Mouse (Mus musculus): ENCODE data around the gene Gm10719. TPM values are rescaled to one million over a fixed set of nuclear protein-coding genes. Genes with fewer than 3 reads are reported as not detected.

The Gm10719 gene
- 1.9 to 4.8 TPM (median 2.8 TPM) in 4 replicates for total RNA-seq (2023)

DNA sequence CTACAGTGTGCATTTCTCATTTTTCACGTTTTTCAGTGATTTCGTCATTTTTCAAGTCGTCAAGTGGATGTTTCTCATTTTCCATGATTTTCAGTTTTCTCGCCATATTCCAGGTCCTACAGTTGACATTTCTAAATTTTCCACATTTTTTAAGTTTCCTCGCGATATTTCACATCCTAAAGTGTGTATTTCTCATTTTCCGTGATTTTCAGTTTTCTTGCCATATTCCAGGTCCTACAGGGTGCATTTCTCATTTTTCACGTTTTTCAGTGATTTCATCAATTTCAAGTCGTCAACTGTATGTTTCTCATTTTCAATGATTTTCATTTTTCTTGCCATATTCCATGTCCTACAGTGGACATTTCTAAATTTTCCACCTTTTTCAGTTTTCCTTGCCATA lies at the start of gene Gm10719:
TSS of gene Gm10719 (plus strand) at position 301 of the 400 bp plus-strand sequence.

DNA sequence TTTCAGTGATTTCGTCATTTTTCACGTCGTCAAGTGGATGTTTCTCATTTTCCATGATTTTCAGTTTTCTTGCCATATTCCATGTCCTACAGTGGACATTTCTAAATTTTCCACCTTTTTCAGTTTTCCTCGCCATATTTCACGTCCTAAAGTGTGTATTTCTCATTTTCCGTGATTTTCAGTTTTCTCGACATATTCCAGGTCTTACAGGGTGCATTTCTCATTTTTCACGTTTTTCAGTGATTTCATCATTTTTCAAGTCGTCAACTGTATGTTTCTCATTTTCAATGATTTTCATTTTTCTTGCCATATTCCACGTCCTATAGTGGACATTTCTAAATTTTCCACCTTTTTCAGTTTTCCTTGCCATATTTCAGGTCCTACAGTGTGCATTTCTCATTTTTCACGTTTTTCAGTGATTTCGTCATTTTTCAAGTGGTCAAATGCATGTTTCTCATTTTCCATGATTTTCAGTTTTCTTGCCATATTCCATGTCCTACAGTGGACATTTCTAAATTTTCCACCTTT lies 16.7 kb upstream of the Gm10719 start, which contains the start of gene Gm10722:
TSS of gene Gm10722 (plus strand) at position 478 of the 528 bp plus-strand sequence.

DNA sequence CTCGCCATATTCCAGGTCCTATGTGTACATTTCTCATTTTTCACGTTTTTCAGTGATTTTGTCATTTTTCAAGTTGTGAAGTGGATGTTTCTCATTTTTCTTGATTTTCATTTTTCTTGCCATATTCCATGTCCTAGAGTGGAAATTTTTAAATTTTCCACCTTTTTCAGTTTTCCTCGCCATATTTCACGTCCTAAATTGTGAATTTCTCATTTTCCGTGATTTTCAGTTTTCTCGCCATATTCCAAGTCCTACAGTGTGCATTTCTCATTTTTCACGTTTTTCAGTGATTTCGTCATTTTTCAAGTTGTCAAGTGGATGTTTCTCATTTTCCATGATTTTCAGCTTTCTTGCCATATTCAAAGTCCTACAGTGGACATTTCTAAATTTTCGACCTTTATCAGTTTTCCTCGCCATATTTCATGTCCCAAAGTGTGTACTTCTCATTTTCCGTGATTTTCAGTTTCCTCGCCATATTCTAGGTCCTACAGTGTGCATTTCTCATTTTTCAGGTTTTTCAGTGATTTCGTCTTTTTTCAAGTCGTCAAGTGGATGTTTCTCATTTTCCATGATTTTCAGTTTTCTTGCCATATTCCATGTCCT lies 14.3 kb upstream of the Gm10719 start, which contains the start of gene Gm11168:
TSS of gene Gm11168 (plus strand) at position 553 of the 603 bp plus-strand sequence.

DNA sequence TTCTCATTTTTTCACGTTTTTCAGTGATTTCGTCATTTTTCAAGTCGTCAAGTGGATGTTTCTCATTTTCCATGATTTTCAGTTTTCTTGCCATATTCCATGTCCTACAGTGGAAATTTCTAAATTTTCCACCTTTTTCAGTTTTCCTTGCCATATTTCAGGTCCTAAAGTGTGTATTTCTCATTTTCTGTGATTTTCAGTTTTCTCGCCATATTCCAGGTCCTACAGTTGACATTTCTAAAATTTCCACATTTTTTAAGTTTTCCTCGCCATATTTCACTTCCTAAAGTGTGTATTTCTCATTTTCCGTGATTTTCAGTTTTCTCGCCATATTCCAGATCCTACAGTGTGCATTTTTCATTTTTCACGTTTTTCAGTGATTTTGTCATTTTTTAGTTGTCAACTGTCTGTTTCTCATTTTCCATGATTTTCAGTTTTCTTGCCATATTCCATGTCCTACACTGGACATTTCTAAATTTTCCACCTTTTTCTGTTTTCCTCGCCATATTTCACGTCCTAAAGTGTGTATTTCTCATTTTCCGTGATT lies 4.4 kb upstream of the Gm10719 start, which contains the start of gene Gm10721:
TSS of gene Gm10721 (plus strand) at position 408 of the 547 bp plus-strand sequence.

DNA sequence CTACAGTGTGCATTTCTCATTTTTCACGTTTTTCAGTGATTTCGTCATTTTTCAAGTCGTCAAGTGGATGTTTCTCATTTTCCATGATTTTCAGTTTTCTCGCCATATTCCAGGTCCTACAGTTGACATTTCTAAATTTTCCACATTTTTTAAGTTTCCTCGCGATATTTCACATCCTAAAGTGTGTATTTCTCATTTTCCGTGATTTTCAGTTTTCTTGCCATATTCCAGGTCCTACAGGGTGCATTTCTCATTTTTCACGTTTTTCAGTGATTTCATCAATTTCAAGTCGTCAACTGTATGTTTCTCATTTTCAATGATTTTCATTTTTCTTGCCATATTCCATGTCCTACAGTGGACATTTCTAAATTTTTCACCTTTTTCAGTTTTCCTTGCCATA lies 1.9 kb upstream of the Gm10719 start, which contains the start of gene Gm10720:
TSS of gene Gm10720 (plus strand) at position 301 of the 400 bp plus-strand sequence.

DNA sequence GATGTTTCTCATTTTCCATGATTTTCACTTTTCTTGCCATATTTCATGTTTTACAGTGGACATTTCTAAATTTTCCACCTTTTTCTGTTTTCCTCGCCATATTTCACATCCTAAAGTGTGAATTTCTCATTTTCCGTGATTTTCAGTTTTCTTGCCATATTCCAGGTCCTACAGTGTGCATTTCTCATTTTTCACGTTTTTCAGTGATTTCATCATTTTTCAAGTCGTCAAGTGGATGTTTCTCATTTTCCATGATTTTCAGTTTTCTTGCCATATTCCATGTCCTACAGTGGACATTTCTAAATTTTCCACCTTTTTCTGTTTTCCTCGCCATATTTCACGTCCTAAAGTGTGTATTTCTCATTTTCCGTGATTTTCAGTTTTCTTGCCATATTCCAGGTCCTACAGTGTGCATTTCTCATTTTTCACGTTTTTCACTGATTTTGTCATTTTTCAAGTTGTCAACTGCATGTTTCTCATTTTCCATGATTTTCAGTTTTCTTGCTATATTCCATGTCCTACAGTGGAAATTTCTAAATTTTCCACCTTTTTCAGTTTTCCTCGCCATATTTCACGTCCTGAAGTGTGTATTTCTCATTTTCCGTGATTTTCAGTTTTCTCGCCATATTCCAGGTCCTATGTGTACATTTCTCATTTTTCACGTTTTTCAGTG lies 6.2 kb downstream of the Gm10719 start, which contains the start of gene Gm10718:
TSS of gene Gm10718 (plus strand) at position 236 of the 673 bp plus-strand sequence.

DNA sequence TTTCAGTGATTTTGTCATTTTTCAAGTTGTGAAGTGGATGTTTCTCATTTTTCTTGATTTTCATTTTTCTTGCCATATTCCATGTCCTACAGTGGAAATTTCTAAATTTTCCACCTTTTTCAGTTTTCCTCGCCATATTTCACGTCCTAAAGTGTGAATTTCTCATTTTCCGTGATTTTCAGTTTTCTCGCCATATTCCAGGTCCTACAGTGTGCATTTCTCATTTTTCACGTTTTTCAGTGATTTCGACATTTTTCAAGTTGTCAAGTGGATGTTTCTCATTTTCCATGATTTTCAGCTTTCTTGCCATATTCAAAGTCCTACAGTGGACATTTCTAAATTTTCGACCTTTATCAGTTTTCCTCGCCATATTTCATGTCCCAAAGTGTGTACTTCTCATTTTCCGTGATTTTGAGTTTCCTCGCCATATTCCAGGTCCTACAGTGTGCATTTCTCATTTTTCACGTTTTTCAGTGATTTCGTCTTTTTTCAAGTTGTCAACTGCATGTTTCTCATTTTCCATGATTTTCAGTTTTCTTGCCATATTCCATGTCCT lies 7.8 kb downstream of the Gm10719 start, which contains the start of gene Gm10717:
TSS of gene Gm10717 (plus strand) at position 506 of the 556 bp plus-strand sequence.

DNA sequence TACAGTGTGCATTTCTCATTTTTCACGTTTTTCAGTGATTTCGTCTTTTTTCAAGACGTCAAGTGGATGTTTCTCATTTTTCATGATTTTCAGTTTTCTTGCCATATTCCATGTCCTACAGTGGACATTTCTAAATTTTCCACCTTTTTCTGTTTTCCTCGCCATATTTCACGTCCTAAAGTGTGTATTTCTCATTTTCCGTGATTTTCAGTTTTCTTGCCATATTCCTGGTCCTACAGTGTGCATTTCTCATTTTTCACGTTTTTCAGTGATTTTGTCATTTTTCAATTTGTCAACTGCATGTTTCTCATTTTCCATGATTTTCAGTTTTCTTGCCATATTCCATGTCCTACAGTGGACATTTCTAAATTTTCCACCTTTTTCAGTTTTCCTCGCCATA lies 17.1 kb downstream of the Gm10719 start, which contains the start of gene Gm17535:
TSS of gene Gm17535 (plus strand) at position 301 of the 400 bp plus-strand sequence.

DNA sequence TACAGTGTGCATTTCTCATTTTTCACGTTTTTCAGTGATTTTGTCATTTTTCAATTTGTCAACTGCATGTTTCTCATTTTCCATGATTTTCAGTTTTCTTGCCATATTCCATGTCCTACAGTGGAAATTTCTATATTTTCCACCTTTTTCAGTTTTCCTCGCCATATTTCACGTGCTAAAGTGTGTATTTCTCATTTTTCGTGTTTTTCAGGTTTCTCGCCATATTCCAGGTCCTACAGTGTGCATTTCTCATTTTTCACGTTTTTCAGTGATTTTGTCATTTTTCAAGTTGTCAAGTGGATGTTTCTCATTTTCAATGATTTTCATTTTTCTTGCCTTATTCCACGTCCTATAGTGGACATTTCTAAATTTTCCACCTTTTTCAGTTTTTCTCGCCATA lies 19.4 kb downstream of the Gm10719 start, which contains the start of gene Gm10715:
TSS of gene Gm10715 (plus strand) at position 301 of the 400 bp plus-strand sequence.

Other genes with a start within 250 kb of the Gm10719 start
- gene Gm10722, start 16.5 kb upstream of the Gm10719 start, total RNA-seq (2023), result not detected in 4 replicates
- not detected in 4 replicates for gene Gm11168, start 14.1 kb upstream of the Gm10719 start, total RNA-seq (2023)
- 1.8 TPM in 1 of 4 replicates, not detected in the others for gene Gm10721, start 4.3 kb upstream of the Gm10719 start, total RNA-seq (2023)
- gene Gm10720, start 1.8 kb upstream of the Gm10719 start, total RNA-seq (2023), result not detected in 4 replicates
- 3.9 to 5.9 TPM (median 4.9 TPM) in 4 replicates for gene Gm10718, start 6.1 kb downstream of the Gm10719 start, total RNA-seq (2023)
- 1.4 TPM in 1 of 4 replicates, not detected in the others for gene Gm10717, start 8.0 kb downstream of the Gm10719 start, total RNA-seq (2023)
- gene Gm17535, start 17.2 kb downstream of the Gm10719 start, total RNA-seq (2023), result not detected in 4 replicates
- gene Gm10715, start 19.5 kb downstream of the Gm10719 start, total RNA-seq (2023), result not detected in 4 replicates

Data from B cell, adult 62 days (primary cell).